Mouse (Mus musculus) brain, embryonic 14.5 days (tissue): ENCODE results near the gene Slpi. TPM values are rescaled to one million over a fixed set of nuclear protein-coding genes. Genes with fewer than 3 reads are reported as not detected.
A peak's percentile ranks its signal among the peaks of the same experiment; 100 is the strongest.

Experiments
- DNase-seq: peaks from one replicate; pipeline ENCODE4 v3.0.0-alpha.2; 2011; ENCODE audit warnings: low read depth
- CTCF ChIP-seq: fragments of 200-500 bp; IDR thresholded peaks from 2 replicates; pipeline ENCODE4 v1.5.1; 2012; ENCODE audit warnings: inconsistent platforms, mild to moderate bottlenecking, moderate library complexity, borderline replicate concordance; ENCODE audit not compliant: insufficient read depth, insufficient read length; ENCODE audit errors: extremely low read depth
- POLR2A ChIP-seq: fragments of 200-500 bp; IDR thresholded peaks from 2 replicates; pipeline ENCODE4 v1.6.1; 2012; ENCODE audit warnings: mild to moderate bottlenecking, inconsistent platforms, borderline replicate concordance; ENCODE audit not compliant: poor library complexity, insufficient read depth, insufficient read length, severe bottlenecking; ENCODE audit errors: extremely low read depth
- polyA plus RNA-seq: library from polyadenylated mRNA; depleted of rRNA; stranded (reverse); fragments of >200 nt; gene quantifications from 2 replicates; pipeline ENCODE4 v1.2.3, GENCODE M21; 2012

Slpi gene
- polyA plus RNA-seq, 1 experiment = 0.22 TPM

- peak; percentile 90 for DNase-seq
- TF ChIP-seq POLR2A (no peak), CTCF (peak; percentile 88)
These were observed 604 bp upstream of the Slpi start for GRCm38 (mm10) chr2:164389499-164389898.

- DNase-seq = peak; percentile 54
- TF ChIP-seq POLR2A = no peak
- peak; percentile 58; the same call in 1 of the 2 replicates for TF ChIP-seq CTCF
These were observed 1.9 kb downstream of the Slpi start for GRCm38 (mm10) chr2:164386953-164387352.

DNA sequence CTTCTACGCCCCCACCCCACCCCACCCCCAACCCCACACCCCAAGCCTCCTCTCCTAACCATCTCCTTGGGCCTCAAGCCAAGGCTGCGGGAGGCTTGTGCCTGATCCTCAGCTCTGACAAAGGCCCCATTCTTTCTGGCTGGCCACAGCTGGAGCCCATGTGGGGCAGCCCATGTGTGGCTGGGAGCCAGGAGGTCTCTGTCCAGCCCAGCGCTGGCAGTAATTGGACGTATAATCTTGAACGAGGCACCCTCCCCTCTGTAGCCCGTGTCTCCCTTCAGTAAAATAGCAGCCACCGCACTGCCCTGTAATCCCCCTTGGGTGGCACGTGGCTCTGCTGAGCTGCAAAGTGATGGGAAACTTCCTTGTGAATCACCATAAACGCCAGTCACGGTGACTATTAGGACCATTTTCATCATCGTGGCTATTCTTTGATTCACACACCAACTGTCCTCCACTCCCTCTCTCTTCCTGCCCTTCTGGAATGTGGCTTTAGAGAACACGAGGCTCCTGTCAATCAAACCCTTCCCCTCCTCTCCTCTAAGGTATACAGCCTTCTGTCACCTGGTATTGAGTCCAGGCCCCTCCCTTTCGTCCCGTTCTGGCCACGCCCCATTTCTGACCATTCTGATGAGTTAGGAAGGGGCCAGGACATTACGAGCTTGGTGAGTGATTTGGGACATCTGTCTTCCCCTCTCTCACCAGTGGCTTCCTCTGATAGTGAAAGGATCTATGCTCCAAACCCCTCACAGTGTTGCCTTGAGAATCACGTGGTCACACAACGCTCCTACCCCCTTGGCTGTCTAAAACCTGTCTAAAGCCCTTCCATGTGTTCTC, 2.8 kb downstream of the Slpi start:
- no peak for TF ChIP-seq CTCF
- no peak for TF ChIP-seq POLR2A
- DNase-seq = peak; percentile 88

DNA sequence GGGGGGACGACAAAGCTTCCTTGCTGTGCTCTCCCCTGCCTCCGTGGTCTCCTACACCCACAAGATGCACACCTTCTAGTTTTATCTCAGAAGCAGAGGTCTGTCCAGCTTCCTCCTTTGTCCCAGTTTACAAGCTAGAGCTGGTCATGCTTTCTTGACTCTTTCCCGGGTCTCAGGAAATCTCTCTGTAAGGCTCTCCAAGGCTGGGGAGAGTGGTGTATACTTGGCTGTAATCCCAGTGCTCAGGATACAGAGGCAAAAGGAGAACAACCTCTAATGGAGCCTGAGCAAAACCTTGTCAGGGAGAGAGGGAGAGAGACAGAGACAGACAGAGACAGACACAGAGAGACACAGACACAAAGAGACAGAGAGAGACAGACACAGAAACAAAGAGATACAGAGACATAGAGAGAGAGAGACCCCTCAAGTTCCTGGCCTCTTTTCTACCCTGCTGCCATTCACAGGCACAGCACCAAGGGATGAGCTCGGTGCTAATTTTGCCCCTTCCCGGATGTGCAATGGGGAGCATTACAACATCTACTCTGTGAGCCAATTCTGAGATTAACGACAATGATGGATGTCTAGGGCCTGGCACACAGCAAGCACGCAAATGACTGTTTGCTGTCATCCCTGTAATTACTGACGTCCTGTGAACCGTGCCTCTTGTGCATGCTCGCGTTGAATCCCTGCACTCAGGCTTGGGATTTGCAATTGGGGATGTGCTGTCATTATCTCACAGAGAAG, 5.1 kb downstream of the Slpi start:
- DNase-seq = peak; percentile 31
- no peak for TF ChIP-seq POLR2A
- TF ChIP-seq CTCF = no peak

DNA sequence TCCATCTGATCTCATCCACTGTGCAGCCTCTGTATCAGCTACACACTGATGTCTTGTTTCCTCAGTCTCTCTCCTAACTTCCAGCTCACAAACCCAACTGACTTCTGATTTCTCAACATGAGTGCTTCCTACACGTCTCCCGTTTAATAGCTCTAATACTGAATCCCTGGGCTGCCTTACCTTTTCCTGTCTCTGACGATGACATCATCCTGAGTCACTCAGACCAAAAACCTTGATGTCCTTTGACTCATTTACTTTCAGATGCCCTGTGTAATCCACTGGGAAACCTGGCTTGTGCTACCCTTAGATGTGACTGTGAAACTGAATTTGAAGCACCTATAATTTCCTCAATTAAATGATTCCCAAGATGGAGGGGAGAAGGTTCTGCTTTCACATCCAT, 5.9 kb downstream of the Slpi start:
- no peak for DNase-seq
- TF ChIP-seq POLR2A = no peak
- no peak for TF ChIP-seq CTCF

- no peak for DNase-seq
- TF ChIP-seq CTCF (no peak; the same call in 1 of the 2 replicates), POLR2A (no peak)
These were observed 7.2 kb downstream of the Slpi start for GRCm38 (mm10) chr2:164381726-164382125.

GRCm38 (mm10) chr2:164377478-164378426, 11.1 kb downstream of the Slpi start:
- DNase-seq = no peak
- no peak for TF ChIP-seq POLR2A
- TF ChIP-seq CTCF = no peak

DNA sequence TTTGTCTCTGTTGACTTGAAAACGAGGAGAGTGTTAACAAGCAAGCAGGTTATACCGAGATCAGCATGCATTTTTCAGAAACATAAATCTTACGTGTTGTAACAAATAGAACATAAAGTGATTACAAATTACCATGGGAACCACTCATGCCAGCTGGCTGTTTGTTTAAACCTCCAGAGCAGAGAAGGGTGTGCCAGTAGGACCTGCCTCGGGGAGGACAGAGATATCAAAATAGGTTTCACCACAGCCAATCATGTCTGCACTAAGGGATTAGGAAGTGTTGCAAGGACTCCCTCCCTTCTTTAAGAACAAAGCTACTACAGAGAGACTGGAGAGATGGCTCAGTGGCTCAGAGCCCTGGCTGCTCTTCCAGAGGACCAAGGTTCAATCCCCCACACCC, 15.7 kb downstream of the Slpi start:
- TF ChIP-seq POLR2A (no peak), CTCF (no peak)
- no peak for DNase-seq

GRCm38 (mm10) chr2:164372408-164373053, 16.4 kb downstream of the Slpi start:
- no peak for DNase-seq
- TF ChIP-seq CTCF (no peak), POLR2A (no peak)

DNA sequence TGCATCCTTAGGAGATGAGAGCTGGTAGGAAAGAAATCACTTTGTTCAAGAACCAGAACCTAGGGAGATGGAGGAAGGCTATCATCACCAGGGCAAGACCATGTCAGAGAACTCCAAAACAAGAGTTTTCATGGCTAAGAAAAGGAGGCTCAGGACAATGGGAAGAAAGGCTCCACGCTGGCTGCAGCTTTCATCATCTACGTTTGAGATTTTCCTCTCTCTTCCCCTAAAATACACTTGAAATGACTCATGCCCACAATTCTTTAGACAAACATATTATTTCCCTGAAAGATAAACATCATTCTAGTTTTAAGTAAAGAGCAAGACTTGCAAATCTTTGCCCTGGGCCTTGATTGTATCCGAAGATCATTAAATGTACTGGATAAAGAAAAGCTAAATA, 17.5 kb downstream of the Slpi start:
- TF ChIP-seq CTCF (no peak), POLR2A (no peak)
- no peak for DNase-seq
